Mouse (Mus musculus): ENCODE measurements around the gene Wdr44.
A peak's percentile ranks its signal among the peaks of the same experiment; 100 is the strongest.
"Not testable (repeated sequence)": the region's sequence is repeated elsewhere in the genome, so short reads cannot be mapped to it uniquely, and the experiment has no call there.

Gene Wdr44

DNA sequence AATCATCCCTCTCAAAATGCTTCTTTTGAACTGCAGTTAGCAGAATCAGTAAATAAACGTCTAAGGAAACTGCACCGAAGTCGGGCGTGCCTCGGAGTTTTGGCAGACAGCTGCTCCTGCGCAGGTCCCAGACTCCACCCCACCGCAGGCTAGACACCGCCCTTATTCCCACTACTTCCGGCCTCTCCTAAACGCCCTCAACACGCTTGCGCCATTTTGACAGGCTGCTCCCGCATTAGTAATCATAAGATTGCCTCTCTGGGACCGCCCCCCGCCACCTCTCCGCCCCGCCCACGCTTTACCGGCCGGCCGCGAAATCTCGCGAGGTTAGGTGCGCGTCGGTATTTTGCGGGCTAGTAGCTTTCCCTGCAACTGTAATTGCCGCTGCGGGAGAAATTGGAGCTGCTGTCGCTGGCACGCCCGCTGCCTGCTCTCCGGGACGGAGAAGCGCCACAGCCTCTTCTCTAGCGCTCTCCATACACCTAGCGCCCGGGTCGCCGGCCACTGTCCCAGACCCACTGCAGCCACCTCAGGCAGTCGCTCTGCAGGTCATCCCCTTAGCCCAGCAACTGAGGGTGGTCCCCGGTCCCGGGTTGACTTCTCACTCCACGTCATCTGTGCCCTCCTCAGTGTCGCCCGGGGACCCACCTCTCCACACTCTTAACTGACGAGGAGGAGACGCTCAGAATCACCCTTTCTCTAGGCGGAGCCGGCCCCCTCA, at the start of gene Wdr44:
Wdr44 (plus strand) TSS at position 330 of the 721 bp plus-strand sequence.
- peak; percentile 85 for DNase-seq (ENCODE audit: low spot score)

DNA sequence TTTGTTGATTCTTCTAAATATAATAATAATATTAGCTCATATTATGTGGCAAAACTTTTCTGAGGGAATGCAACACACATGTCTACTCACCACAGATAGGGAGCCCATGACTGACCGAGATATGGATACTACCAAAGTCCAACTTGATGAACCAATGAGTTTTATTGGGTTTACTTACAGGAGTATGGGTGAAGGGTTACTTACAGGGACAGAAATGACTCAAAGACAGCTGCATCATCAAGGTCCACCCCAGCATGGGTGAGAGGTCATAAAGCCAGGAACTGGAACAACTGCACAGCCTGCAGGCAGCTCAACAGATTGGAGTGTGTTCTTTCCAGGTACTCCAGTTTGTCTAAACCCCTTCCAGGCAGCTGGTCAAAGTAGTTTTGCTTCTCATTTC, 44.5 kb upstream of the Wdr44 start:
- no peak for DNase-seq (ENCODE audit: low spot score)

DNA sequence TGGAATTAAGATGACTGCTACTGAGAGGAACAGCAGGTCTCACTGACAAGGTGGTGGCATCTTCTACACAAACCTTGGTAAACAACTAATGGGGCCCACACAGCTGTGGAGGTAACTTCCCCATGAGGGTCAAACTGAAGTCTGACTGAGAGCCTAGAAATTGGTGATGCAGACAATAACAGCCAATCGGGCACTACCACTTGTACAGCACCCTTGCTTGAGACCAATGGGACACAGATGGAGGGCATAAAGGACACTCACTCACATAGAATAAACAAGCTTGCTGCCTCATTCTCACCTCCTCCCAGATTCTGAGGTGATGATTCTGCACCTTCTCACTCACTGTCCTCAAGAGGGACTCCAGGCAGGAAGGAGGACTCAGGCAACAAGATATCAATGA, 30.6 kb upstream of the Wdr44 start:
- DNase-seq (ENCODE audit: low spot score): no peak

DNA sequence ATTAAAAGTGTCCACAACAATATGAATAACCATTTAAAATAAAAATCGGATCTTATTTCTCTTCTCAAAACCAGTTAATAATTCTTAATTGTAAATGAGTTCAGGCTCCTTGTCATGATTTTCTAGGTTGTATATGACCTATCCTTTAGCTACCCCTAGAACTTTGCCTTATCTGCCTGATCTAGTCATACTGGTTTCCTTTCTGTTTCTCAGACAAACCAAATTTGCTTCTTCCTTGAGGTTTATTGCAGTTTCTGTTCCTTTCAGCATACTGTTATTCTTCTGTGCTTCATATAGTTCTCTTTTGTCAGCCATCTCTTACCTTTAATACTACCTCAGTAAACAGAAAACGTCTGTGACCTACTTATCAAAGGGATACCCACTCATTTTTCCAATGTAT, 19.7 kb upstream of the Wdr44 start:
- no peak for DNase-seq (ENCODE audit: low spot score)

DNA sequence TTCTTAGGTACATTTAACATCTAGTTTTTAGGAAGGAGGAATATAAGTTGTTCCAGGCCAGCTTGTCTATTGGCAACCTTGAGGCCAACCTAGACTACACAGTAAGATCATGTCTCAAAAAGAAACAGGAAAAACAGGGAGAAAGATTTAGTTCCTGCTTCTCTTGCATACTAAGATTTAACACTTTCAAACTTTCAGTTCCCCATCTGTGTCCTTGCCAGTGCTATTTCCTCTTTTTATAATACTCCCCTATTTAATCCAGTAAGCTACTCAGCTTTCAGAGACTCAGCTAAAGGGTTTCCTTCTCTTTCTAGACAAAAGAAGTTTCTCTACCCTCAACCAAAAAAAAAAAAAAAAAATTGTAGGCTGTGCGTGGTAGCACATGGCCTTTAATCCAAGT, 17.4 kb upstream of the Wdr44 start:
- no peak for DNase-seq (ENCODE audit: low spot score)

DNA sequence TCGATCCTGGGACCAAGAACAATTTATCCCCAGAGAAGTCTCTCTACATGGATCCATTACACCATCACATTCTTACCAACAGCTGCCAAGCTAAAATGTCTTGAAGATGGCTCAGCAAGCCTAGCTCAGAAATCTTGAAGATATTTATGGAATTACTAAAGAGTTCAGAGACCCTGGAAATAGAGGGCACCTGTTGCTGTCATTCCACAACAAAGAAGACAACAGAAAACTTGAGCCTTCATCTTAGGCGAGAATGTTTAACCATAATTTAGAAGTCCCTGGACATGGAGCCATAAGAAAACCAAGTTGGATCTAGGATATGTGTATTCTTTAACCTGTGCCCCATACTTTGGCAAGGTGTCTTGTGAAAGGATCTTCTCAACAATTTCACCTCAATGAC, 16.3 kb upstream of the Wdr44 start:
- DNase-seq (ENCODE audit: low spot score): no peak

DNA sequence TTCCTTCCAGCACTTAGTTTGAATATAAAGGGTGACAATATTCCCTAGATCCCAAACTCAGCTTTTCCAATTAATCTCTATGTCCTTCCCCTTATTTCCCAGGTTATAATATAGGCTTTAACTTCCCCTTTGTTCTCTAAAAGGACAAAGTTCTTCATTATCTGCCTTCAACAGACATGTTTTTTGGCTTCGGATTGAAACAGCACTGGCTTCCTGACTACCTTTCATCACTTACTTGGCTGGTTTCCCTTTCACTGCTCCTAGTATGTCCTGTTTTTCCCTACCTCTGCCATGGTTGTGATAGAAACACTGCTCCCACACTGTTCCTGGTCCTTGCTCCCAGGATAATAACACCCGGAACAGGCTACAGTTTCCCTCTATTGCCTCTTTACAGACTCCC, 15.3 kb upstream of the Wdr44 start:
- DNase-seq (ENCODE audit: low spot score): no peak

DNA sequence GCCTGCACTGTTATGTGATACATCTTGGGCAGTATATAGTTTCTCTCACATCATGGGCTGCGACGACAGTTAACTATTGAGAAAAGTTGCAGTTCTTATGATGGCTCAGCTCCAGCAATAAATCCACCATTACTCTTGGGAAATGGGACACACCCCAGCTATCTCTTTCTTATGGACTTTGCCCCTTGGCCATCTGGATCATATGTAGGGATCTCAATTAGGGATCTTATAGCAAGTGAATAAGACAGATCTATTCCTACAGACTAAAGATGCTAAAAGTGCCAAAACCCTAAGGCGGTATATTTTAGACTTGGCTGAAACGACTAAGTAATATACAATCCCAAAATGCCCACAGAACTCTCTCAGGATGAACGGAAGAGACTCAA, 522 bp upstream of the Wdr44 start:
- no peak for DNase-seq (ENCODE audit: low spot score)

DNA sequence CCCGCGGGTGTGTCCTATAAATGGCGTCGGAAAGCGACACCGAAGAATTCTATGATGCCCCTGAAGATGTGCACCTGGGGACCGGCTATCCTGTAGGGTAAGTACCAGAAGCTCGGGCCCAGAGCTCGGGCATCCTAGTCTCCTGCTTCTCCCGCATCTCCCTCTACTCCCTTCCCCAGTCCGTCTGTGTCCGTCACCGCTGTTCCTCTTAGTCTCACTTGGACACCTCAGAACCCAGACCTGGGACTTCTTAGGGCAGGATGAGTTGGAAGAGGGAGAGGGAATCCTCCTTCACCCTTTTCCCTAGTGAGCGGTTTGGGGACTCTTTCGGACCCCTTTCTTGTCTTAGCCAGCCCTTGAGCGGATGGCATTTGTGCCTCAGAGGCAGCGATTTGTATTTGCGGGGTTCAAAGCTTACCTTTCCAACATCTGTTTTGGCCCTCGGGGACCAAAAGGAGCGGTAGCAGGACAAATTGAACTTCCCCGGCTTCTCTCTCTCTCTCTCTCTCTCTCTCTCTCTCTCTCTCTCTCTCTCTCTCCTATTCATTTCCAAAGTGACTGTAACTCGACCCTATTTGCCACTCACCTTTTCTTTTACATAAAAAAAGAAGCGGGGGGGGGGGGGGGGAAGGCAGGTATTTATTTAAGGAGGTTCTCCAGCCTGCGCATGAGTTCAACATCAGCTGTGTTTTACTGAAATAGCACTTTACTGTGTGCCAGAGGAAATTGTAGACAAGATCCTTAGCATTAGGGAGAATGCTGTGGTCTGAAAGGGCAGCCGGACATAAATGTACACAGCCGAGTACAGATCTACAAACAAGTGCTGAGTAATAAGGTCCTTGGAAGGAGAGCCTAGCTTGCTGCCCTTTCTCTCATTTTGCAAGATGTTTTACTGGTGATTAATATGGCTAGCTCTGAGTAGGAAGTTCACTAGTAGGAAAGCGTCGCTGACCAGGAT, 871 bp downstream of the Wdr44 start:
- DNase-seq (ENCODE audit: low spot score): peak; percentile 21

DNA sequence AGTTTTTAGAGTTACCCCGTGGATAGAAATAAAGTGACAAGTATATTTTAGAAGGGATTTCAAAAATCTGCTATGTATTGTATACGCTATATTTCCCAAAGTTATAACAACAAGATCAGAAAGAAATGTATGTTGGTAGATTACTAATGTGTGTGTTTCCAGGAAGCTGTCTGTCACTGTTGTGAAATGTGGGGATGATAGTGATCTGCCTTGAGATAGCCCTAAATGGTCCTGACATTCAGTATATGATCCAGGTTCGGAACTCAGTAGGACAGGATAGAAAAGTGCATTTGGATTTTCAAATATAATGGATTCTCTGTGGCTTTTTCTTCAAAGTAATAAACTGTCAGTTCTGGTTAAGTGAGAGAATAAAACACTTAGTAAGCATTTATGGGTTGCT, 1.7 kb downstream of the Wdr44 start:
- DNase-seq (ENCODE audit: low spot score): no peak

DNA sequence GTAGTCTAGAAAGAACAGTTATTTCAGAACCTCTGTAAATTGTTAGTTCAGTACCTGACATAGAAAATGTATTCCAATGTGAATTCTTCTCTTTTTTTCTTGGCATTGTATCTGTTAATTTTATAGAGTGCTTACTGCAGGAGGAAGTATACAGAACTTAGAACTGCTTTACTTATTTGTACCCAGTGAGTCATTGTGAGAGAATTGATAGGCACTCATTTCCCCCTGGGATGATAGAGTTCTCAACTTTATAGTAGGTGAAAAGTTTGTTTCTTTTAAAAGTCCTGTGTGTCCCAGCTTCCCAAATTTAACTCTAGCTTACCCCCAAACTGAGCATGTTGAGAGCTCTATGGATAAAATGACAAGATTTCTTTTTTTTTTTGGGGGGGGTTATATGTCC, 2.3 kb downstream of the Wdr44 start:
- no peak for DNase-seq (ENCODE audit: low spot score)

DNA sequence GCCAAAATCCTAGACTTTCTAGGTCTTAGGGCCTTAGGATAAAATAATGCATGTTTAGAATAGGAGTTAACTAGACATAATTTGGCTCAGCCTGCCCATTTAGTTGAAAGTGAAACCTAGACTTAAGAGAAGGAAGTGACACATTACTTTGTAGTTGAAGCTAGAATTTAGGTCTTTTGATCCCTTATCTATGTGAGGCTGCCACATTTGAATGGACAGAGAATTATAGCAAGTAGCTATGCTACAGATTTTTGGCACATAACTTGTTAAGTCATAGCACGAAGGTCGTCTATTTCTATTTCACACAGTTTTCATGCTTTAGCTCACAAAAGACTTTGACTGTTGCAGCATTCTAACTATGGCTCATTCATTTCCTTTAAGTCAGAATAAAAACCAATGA, 4.5 kb downstream of the Wdr44 start:
- DNase-seq (ENCODE audit: low spot score): no peak

DNA sequence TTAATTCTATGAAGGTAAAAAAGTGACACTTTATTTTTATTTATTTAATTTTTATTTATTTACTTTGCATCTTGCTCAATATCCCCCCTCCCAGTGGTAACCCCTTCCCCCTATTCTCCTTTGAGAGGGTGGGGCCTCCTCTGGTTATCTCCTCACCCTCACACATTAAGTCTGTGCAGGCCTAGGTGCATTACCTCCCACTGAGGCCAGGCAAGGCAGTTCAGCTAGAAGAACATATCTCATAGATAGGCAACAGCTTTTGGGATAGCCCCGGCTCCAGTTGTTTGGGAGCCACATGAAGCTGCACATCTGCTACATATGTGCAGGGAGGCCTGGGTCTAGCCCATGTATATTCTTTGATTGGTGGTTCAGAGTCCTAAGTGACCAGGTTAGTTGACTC, 6.2 kb downstream of the Wdr44 start:
- no peak for DNase-seq (ENCODE audit: low spot score)

DNA sequence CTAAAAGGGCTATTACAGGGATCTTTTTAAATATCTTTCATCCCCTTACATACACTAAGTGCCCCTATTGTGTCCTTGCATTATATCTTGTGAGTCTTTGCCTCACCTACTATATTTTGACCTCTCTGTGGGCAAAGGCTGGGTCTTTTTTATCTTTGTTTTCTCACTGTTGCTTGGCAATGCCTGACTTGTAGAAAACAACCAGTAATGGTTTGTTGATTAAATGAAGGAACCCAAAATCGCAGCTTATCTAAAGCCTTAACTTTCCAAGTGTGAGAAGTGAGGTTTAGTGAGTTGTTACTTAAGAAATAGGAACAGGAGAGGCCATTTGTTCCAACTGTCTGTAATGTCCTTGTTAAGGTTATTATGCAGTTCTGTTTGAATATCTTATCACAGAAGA, 24.4 kb downstream of the Wdr44 start:
- no peak for DNase-seq (ENCODE audit: low spot score)

DNA sequence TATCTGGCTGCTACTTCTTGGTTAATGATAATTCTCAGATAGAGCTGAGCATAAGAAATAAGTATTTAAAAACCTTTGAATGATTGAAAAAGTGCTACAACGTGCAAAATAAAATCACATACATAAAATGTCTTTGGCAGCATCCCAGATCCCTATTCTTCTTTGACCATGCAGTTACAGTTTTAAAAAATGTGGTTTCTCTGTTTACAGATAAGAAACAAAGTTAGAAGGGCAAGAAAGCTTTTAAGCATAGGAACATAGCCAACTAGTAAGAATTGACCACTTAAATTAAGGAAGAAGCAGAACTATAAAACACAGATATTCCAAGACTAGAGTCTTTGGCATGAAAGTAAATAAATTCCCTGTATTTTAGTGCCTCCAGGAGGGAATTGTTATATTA, 34.6 kb downstream of the Wdr44 start:
- DNase-seq (ENCODE audit: low spot score): no peak

DNA sequence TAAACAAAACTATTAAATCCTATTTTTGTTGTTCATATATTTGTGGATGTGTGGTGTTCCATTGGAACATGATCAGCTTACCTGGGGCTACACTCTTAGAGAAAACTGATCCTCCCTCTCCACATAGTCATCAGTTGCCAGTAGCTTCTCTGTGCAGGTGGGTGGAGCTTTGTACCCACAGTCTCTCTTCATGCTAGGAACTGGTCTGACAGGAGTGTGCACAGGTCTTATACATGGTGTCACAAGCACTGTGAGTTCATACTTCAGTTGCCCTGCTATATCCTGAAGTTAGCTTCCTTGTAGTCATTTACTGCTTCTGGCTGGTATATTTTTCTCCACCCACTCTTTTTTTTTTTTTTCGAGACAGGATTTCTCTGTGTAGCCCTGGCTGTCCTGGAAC, 61.8 kb downstream of the Wdr44 start:
- no peak for DNase-seq (ENCODE audit: low spot score)

DNA sequence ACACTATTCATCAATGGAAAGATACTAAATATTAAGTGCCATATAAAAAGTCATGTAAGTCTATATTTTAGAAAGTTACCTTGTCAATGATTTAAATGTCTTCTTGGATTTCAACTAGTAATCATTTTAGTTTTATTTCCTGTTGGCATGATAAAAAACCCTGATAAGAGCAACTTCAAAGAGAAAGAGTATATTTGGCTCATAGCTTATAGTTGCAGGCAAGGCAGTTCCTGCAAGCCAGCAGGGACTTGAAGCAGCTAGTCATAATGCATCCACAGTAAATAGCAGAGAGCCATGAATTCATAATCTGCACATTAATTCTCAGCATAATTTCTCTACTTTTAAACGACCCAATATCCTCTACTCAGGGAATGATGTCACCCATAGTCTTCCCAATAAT, 75.0 kb downstream of the Wdr44 start:
- no peak for DNase-seq (ENCODE audit: low spot score)

DNA sequence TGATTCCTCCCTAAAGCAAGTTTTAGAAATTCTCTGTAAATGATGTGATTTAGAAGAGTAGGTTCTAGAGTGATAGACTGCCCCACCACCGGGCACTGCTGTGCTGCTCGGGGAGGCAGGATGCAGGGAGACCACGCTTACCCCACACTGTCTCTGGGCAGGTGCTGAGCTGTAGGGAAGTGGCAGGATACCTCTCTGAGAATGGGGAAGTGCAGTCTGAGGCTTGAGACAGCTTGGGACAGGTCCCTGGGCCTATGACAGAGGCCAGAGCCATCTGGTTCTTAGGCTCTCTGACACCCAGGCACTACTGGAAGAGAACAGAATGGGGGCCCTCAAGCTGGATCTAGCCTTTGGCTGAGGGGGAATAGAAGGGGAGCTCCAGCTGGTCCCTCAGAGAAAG, 114.3 kb downstream of the Wdr44 start:
- DNase-seq (ENCODE audit: low spot score): no peak

DNA sequence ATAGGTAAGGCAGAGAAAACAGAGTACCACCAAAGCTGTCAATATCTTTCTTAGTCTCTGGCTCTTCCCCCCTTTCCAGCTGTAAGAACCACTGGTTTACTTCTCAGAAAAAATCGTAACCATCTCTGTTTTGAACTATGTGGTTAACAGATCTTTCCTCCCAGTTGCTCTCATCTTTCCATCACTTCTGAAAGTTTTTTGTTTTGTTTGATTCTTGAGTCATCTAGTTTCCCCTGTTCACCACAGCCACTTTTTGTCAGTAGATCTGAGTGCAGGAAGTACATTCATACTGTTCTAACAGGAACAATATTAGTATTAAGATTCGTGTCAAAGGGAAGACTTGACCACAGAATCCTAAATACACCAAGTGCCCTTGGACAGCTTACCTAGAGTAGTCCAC, 117.5 kb downstream of the Wdr44 start:
- DNase-seq (ENCODE audit: low spot score): no peak

DNA sequence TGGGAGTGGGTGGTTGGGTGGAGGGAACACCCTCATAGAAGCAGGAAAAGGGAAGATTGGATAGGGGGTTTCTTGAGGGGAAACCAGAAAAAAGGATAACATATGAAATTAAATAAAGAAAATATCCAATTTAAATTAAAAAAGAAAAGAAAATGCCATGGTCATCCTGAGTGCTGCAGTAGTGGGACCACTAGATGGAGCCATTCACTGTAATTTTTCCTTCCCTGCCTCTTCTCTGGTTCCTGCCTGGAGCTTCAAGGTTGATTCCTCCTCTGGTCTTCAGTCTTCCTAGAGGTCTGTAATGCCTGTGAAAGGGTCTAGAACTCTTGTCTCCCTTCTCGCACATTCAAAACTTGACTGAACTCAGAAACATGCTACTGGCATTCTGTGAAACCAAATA, 120.4 kb downstream of the Wdr44 start:
- DNase-seq (ENCODE audit: low spot score): not testable (repeated sequence)

DNA sequence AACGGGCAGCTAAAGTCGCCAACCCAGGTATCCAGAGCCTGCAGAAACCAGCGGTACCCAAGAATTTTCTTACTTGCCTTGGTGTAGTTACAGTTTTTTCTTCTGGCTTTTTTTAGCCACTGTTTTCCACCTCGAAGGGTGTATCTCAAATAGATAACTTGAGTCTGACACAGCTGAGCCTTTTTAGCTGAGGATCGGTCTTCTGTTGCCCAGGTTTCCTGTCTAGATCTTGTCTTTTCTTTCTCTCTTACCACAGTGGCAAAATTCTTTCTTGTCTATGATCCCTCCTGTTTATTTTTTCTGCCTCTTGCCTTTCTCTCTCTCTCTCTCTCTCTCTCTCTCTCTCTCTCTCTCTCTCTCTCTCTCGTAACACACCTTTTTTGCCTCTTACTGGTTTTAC, 130.0 kb downstream of the Wdr44 start:
- DNase-seq (ENCODE audit: low spot score): not testable (repeated sequence)

DNA sequence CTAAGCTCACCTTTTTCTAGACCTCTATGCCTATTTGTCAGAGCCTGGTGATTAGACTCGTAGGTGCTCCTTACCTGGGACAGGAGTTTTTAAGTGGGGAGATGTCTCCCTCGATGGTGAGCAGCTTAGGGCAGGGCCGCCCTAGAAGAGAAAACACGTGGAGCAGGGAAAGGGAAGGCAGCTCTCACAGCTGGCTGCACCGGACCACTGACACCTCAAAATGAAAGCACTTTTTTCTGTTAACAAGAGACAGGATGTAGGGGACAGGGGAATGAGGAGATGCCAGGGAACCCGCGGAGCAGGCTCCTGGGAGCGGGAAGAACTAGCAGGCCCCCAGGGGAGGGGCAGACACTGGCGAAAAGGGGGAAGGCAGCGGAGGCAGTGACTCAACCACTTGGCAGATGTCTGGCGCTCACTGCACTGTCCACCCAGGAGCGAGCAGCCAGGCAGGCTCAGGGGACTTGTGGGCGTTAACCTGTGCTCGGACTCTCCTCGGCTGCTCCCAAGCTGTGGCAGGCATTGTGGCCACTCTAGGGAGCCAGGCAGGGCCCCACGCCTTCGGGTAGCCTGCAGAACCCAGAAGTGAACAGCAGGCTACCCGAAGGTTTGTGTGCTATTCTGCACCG, 130.7 kb downstream of the Wdr44 start:
- DNase-seq (ENCODE audit: low spot score): no peak

DNA sequence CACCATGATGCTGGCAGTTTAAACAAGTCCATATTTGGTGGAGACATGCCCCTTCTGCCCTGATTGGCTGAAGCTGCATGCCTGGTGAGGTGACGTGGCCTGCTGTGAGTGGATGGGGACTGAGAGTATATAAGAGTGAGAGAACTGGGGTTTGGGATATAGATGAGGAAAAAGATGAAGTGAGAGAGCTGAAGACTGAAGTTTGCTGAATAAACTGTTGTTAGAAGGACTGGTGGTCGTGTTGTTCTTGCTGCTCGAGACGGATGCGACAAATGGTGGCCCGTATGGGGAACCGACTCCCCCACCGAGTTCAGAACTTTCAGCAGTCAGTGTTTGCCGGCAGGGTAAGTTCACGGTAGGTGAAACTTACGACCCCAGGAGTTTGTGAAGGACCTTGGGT, 140.9 kb downstream of the Wdr44 start:
- DNase-seq (ENCODE audit: low spot score): not testable (repeated sequence)

All from c-Kit-positive CD71-positive TER-119-positive erythroid progenitor cells, embryonic 14.5 days (primary cell).